Mouse (Mus musculus) fat pad, adult 2 months (tissue): ENCODE results near the gene Mapkapk3.

Source experiments
- DNase-seq: peaks from one replicate; pipeline ENCODE4 v3.0.0-alpha.2; 2011; ENCODE audit warnings: low read depth, low spot score; ENCODE audit errors: extremely low read depth

The Mapkapk3 gene

GRCm38 (mm10) chr9:107289211-107290076 lies at the start of gene Mapkapk3:
TSS of gene Mapkapk3 (minus strand) at chr9:107289877.
- DNase-seq, result peak; percentile 76

GRCm38 (mm10) chr9:107338172-107338883 lies 48.7 kb upstream of the Mapkapk3 start, which contains the start of gene Hemk1:
TSS of gene Hemk1 (minus strand) at chr9:107338350.
- no peak for DNase-seq

GRCm38 (mm10) chr9:107336386-107336785 lies 46.7 kb upstream of the Mapkapk3 start:
- no peak for DNase-seq

- DNase-seq, result no peak
Observed at GRCm38 (mm10) chr9:107335909-107336308, 46.2 kb upstream of the Mapkapk3 start.

- no peak for DNase-seq
Observed at GRCm38 (mm10) chr9:107335046-107335445, 45.4 kb upstream of the Mapkapk3 start.

- no peak for DNase-seq
Observed at GRCm38 (mm10) chr9:107334356-107334755, 44.7 kb upstream of the Mapkapk3 start.

- DNase-seq, result no peak
Observed at GRCm38 (mm10) chr9:107333686-107334085, 44.0 kb upstream of the Mapkapk3 start.

- no peak for DNase-seq
Observed at GRCm38 (mm10) chr9:107330791-107331190, 41.1 kb upstream of the Mapkapk3 start.

- DNase-seq, result no peak
Observed at GRCm38 (mm10) chr9:107327879-107328620, 38.4 kb upstream of the Mapkapk3 start.

- peak; percentile 89 for DNase-seq
Observed at GRCm38 (mm10) chr9:107325904-107326303, 36.2 kb upstream of the Mapkapk3 start.

GRCm38 (mm10) chr9:107324799-107325561 lies 35.3 kb upstream of the Mapkapk3 start:
- no peak for DNase-seq

- DNase-seq, result peak; percentile 93
Observed at GRCm38 (mm10) chr9:107323558-107323957, 33.9 kb upstream of the Mapkapk3 start.

- DNase-seq, result peak; percentile 85
Observed at GRCm38 (mm10) chr9:107322461-107323050, 32.9 kb upstream of the Mapkapk3 start.

GRCm38 (mm10) chr9:107315791-107316190 lies 26.1 kb upstream of the Mapkapk3 start:
- DNase-seq, result peak; percentile 82

- no peak for DNase-seq
Observed at GRCm38 (mm10) chr9:107313926-107314325, 24.2 kb upstream of the Mapkapk3 start.

- DNase-seq, result no peak
Observed at GRCm38 (mm10) chr9:107312811-107313584, 23.3 kb upstream of the Mapkapk3 start.

GRCm38 (mm10) chr9:107309600-107309999 lies 19.9 kb upstream of the Mapkapk3 start:
- DNase-seq, result no peak

GRCm38 (mm10) chr9:107309171-107309570 lies 19.5 kb upstream of the Mapkapk3 start:
- no peak for DNase-seq

- no peak for DNase-seq
Observed at GRCm38 (mm10) chr9:107308346-107309000, 18.8 kb upstream of the Mapkapk3 start.
